Mouse (Mus musculus): Measurements from ENCODE around the gene Upf3b. TPM values are rescaled to one million over a fixed set of nuclear protein-coding genes. Genes with fewer than 3 reads are reported as not detected.

Gene Upf3b
- polyA plus RNA-seq, 2 experiments = 7.4 to 13.4 TPM

GRCm38 (mm10) chrX:37091457-37091856, 18.7 kb downstream of the Upf3b start:
- 76% methylated on average over 3 of the region's 3 CpGs for WGBS (ENCODE audit: insufficient replicate concordance)
- no peak overlapping the region for H3K9ac ChIP-seq (replicated peaks)

GRCm38 (mm10) chrX:37088778-37089177, 21.3 kb downstream of the Upf3b start:
- TF ChIP-seq CTCF (IDR thresholded peaks at IDR 0.05; ENCODE audit: low read depth) = no peak
- TF ChIP-seq EP300 (IDR thresholded peaks at IDR 0.05; ENCODE audit: low read depth) = no peak
- H3K9ac ChIP-seq (replicated peaks) = no peak overlapping the region
- no peaks in the 10 kb centered on the region; the same call in 1 of the 2 replicates for H3K36me3 ChIP-seq (replicated peaks; ENCODE audit: control insufficient read depth, insufficient read depth, low read depth)
- no peak overlapping the region for H3K27ac ChIP-seq
- DNase-seq (ENCODE audit: low read depth in 3 of 3, low spot score in 3 of 3) = no peak
- H3K27me3 ChIP-seq (ENCODE audit: control insufficient read depth, insufficient read depth, low read length) = no peaks in the 10 kb centered on the region
- H3K9me3 ChIP-seq (ENCODE audit: control insufficient read depth, low read length) = no peaks in the 10 kb centered on the region
- 65% methylated on average over 1 of the region's 1 CpGs for WGBS (ENCODE audit: insufficient replicate concordance)
- peaks cover 0 to 6% of the 10 kb centered on the region in 2 experiments; a peak in 1 of 4 replicates for H3K4me1 ChIP-seq (replicated peaks; ENCODE audit: control insufficient read depth in 2 of 2, insufficient read depth in 2 of 2, low read length in 1 of 2)
- ATAC-seq (ENCODE audit: insufficient read depth) = no peak
- H3K4me3 ChIP-seq (ENCODE audit: insufficient read depth in 1 of 2, low read depth in 2 of 2, low read length in 2 of 2) = no peak overlapping the region
- no peak overlapping the region for H3K4me2 ChIP-seq (ENCODE audit: low read depth)

More at GRCm38 (mm10) chrX:37091457-37091856, 18.7 kb downstream of the Upf3b start:
- no peak overlapping the region for H3K4me2 ChIP-seq (ENCODE audit: low read depth)
- no peaks in the 10 kb centered on the region; the same call in 1 of the 2 replicates for H3K36me3 ChIP-seq (replicated peaks; ENCODE audit: control insufficient read depth, insufficient read depth, low read depth)
- DNase-seq (ENCODE audit: low read depth in 3 of 3, low spot score in 3 of 3) = no peak
- no peak overlapping the region for H3K4me3 ChIP-seq (ENCODE audit: insufficient read depth in 1 of 2, low read depth in 2 of 2, low read length in 2 of 2)
- TF ChIP-seq EP300 (IDR thresholded peaks at IDR 0.05; ENCODE audit: low read depth) (no peak), CTCF (IDR thresholded peaks at IDR 0.05; ENCODE audit: low read depth) (no peak)
- ATAC-seq (ENCODE audit: insufficient read depth) = no peak
- H3K4me1 ChIP-seq (replicated peaks; ENCODE audit: control insufficient read depth in 2 of 2, insufficient read depth in 2 of 2, low read length in 1 of 2) = no peaks in the 10 kb centered on the region; a peak in 1 of 4 replicates
- H3K9me3 ChIP-seq (ENCODE audit: control insufficient read depth, low read length) = no peaks in the 10 kb centered on the region
- H3K27ac ChIP-seq = no peak overlapping the region
- no peaks in the 10 kb centered on the region for H3K27me3 ChIP-seq (ENCODE audit: control insufficient read depth, insufficient read depth, low read length)

DNA sequence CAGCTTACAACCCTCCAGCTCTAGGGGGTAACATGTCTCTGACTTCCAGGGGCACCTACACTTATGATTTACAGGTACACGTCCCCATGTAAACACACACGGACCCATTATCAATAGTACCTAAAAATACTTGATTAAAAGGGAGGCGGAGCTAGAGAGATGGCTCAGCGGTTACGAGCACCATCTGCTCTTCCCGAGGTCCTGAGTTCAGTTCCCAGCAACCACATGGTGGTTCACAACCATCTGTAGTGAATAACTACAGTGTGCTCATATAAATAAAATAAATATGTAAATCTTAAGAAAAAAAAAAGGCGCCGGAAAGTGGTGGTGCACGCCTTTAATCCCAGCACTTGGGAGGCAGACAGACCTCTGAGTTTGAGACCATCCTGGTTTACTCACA, 24.5 kb downstream of the Upf3b start:
- Histone ChIP-seq H3K27ac (peak overlapping the region; percentile 77), H3K4me1 (replicated peaks; ENCODE audit: control insufficient read depth in 2 of 2, insufficient read depth in 2 of 2, low read length in 1 of 2) (peaks cover 0 to 7% of the 10 kb centered on the region in 2 experiments; a peak in 1 of 4 replicates), H3K9me3 (ENCODE audit: control insufficient read depth, low read length) (no peaks in the 10 kb centered on the region), H3K36me3 (replicated peaks; ENCODE audit: control insufficient read depth, insufficient read depth, low read depth) (peaks cover 17% of the 10 kb centered on the region), H3K9ac (replicated peaks) (peak overlapping the region; percentile 83), H3K4me3 (ENCODE audit: insufficient read depth in 1 of 2, low read depth in 2 of 2, low read length in 2 of 2) (peak overlapping the region; percentile 71 to 83), H3K27me3 (ENCODE audit: control insufficient read depth, insufficient read depth, low read length) (no peaks in the 10 kb centered on the region), H3K4me2 (ENCODE audit: low read depth) (peak overlapping the region; percentile 75)
- WGBS (ENCODE audit: insufficient replicate concordance) = 16% methylated on average over 9 of the region's 9 CpGs
- no peak for TF ChIP-seq EP300 (IDR thresholded peaks at IDR 0.05; ENCODE audit: low read depth)
- TF ChIP-seq CTCF (IDR thresholded peaks at IDR 0.05; ENCODE audit: low read depth) = no peak
- ATAC-seq (ENCODE audit: insufficient read depth) = peak; percentile 70
- DNase-seq (ENCODE audit: low read depth in 3 of 3, low spot score in 3 of 3) = peak in 1 of 3 experiments; percentile 27

GRCm38 (mm10) chrX:37084927-37085660, 25.0 kb downstream of the Upf3b start, which contains the start of gene Rpl39:
Gene Rpl39, minus strand, starts transcription at chrX:37085402.
- DNase-seq (ENCODE audit: low read depth in 3 of 3, low spot score in 3 of 3) (peak; percentile 76 to 84 (median 78)), ATAC-seq (ENCODE audit: insufficient read depth) (peak; percentile 94)
- peak within 1 kb of the TSS; percentile 83 for H3K9ac ChIP-seq (replicated peaks)
- H3K4me2 ChIP-seq (ENCODE audit: low read depth) = peak within 1 kb of the TSS; percentile 75
- no peak for TF ChIP-seq EP300 (IDR thresholded peaks at IDR 0.05; ENCODE audit: low read depth)
- peak; percentile 27; the same call in 1 of the 2 replicates for TF ChIP-seq CTCF (IDR thresholded peaks at IDR 0.05; ENCODE audit: low read depth)
- peak within 1 kb of the TSS; percentile 81 for H3K27ac ChIP-seq
- H3K9me3 ChIP-seq (ENCODE audit: control insufficient read depth, low read length) = no peaks in the 10 kb centered on the region
- peaks cover 17% of the 10 kb centered on the region for H3K36me3 ChIP-seq (replicated peaks; ENCODE audit: control insufficient read depth, insufficient read depth, low read depth)
- H3K27me3 ChIP-seq (ENCODE audit: control insufficient read depth, insufficient read depth, low read length) = no peaks in the 10 kb centered on the region
- peak within 1 kb of the TSS; percentile 71 to 99 for H3K4me3 ChIP-seq (ENCODE audit: insufficient read depth in 1 of 2, low read depth in 2 of 2, low read length in 2 of 2)
- H3K4me1 ChIP-seq (replicated peaks; ENCODE audit: control insufficient read depth in 2 of 2, insufficient read depth in 2 of 2, low read length in 1 of 2) = peaks cover 0 to 7% of the 10 kb centered on the region in 2 experiments; a peak in 1 of 4 replicates
- WGBS (ENCODE audit: insufficient replicate concordance) = 10% methylated on average over 38 of the region's 38 CpGs

- no peaks in the 10 kb centered on the region for H3K27me3 ChIP-seq (ENCODE audit: control insufficient read depth, insufficient read depth, low read length)
- peak overlapping the region; percentile 81 for H3K27ac ChIP-seq
- peaks cover 17% of the 10 kb centered on the region for H3K36me3 ChIP-seq (replicated peaks; ENCODE audit: control insufficient read depth, insufficient read depth, low read depth)
- peak overlapping the region; percentile 75 for H3K4me2 ChIP-seq (ENCODE audit: low read depth)
- DNase-seq (ENCODE audit: low read depth in 3 of 3, low spot score in 3 of 3) = peak in 2 of 3 experiments; percentile 31 to 33
- WGBS (ENCODE audit: insufficient replicate concordance) = 10% methylated on average over 19 of the region's 19 CpGs
- no peaks in the 10 kb centered on the region for H3K9me3 ChIP-seq (ENCODE audit: control insufficient read depth, low read length)
- peaks cover 0 to 7% of the 10 kb centered on the region in 2 experiments; a peak in 1 of 4 replicates for H3K4me1 ChIP-seq (replicated peaks; ENCODE audit: control insufficient read depth in 2 of 2, insufficient read depth in 2 of 2, low read length in 1 of 2)
- peak; percentile 23; the same call in 1 of the 2 replicates for ATAC-seq (ENCODE audit: insufficient read depth)
- H3K4me3 ChIP-seq (ENCODE audit: insufficient read depth in 1 of 2, low read depth in 2 of 2, low read length in 2 of 2) = peak overlapping the region; percentile 71 to 99
- peak overlapping the region; percentile 83 for H3K9ac ChIP-seq (replicated peaks)
- TF ChIP-seq EP300 (IDR thresholded peaks at IDR 0.05; ENCODE audit: low read depth) (no peak), CTCF (IDR thresholded peaks at IDR 0.05; ENCODE audit: low read depth) (no peak)
These were observed 25.7 kb downstream of the Upf3b start for GRCm38 (mm10) chrX:37084318-37084926.
